Mouse (Mus musculus) liver, embryonic 13.5 days (tissue): ENCODE results near the gene Hsd17b13. TPM values are rescaled to one million over a fixed set of nuclear protein-coding genes. Genes with fewer than 3 reads are reported as not detected.
A peak's percentile ranks its signal among the peaks of the same experiment; 100 is the strongest.
"Not testable (repeated sequence)": the region's sequence is repeated elsewhere in the genome, so short reads cannot be mapped to it uniquely, and the experiment has no call there.

Experiments used
- ATAC-seq: fragments of 200-750 bp; cut with Nextera tagmentation; 2 replicates; pipeline ENCODE4 v1.8.0; 2017; ENCODE audit warnings: low read depth, mild to moderate bottlenecking, moderate number of reproducible peaks, moderate library complexity
- DNase-seq: peaks from one replicate; pipeline ENCODE4 v3.0.0; 2022
- H3K27ac ChIP-seq: fragments of 300-500 bp; sonication (generic); 2 replicates; pipeline ENCODE4 v1.5.1; 2015; ENCODE audit warnings: moderate library complexity, mild to moderate bottlenecking, inconsistent platforms
- H3K27me3 ChIP-seq: fragments of 300-500 bp; sonication (generic); 2 replicates; pipeline ENCODE4 v1.6.1; 2015; ENCODE audit warnings: mild to moderate bottlenecking, inconsistent platforms
- H3K36me3 ChIP-seq: fragments of 300-500 bp; sonication (generic); 2 replicates; pipeline ENCODE4 v1.6.1; 2015; ENCODE audit warnings: mild to moderate bottlenecking, inconsistent platforms
- H3K4me1 ChIP-seq: fragments of 300-500 bp; sonication (generic); replicated peaks from 2 replicates; pipeline ENCODE4 v1.6.1; 2015; ENCODE audit warnings: inconsistent platforms
- H3K4me2 ChIP-seq: fragments of 300-500 bp; sonication (generic); 2 replicates; pipeline ENCODE4 v1.6.1; 2015; ENCODE audit warnings: inconsistent platforms, mild to moderate bottlenecking, moderate library complexity
- H3K4me3 ChIP-seq: fragments of 300-500 bp; sonication (generic); replicated peaks from 2 replicates; pipeline ENCODE4 v1.5.1; 2015; ENCODE audit warnings: mild to moderate bottlenecking, inconsistent platforms
- H3K9ac ChIP-seq: fragments of 300-500 bp; sonication (generic); 2 replicates; pipeline ENCODE4 v1.6.1; 2015; ENCODE audit warnings: mild to moderate bottlenecking, inconsistent platforms
- H3K9me3 ChIP-seq: fragments of 300-500 bp; sonication (generic); replicated peaks from 2 replicates; pipeline ENCODE4 v1.6.1; 2016; ENCODE audit warnings: inconsistent platforms
- WGBS: fragments of 180-500 bp; shearing (Covaris S2); methylation state at CpG from one replicate; pipeline ENCODE4 v1.1.7; 2015; ENCODE audit not compliant: insufficient replicate concordance; 5-methylcytosine and 5-hydroxymethylcytosine counted together
- polyA plus RNA-seq: library from polyadenylated mRNA; unstranded; fragments of >200 nt; fragmentation: Nextera tagmentation; extraction: Ambion mirVana; gene quantifications from 2 replicates; pipeline ENCODE4 v1.2.1, GENCODE M21; 2015

Gene Hsd17b13
- polyA plus RNA-seq, 1 experiment from 2014 or later: 1.9 TPM

GRCm38 (mm10) chr5:103939350-103939652, 37.9 kb downstream of the Hsd17b13 start:
- H3K27me3 ChIP-seq: no peaks in the 10 kb centered on the region
- H3K9me3 ChIP-seq: no peaks in the 10 kb centered on the region
- H3K27ac ChIP-seq: no peak overlapping the region
- DNase-seq: no peak
- no peak overlapping the region for H3K4me2 ChIP-seq
- no peak overlapping the region for H3K9ac ChIP-seq
- WGBS: 66% methylated on average over 7 of the region's 7 CpGs
- no peak overlapping the region for H3K4me3 ChIP-seq
- no peaks in the 10 kb centered on the region for H3K4me1 ChIP-seq
- H3K36me3 ChIP-seq: no peaks in the 10 kb centered on the region
- no peak for ATAC-seq

DNA sequence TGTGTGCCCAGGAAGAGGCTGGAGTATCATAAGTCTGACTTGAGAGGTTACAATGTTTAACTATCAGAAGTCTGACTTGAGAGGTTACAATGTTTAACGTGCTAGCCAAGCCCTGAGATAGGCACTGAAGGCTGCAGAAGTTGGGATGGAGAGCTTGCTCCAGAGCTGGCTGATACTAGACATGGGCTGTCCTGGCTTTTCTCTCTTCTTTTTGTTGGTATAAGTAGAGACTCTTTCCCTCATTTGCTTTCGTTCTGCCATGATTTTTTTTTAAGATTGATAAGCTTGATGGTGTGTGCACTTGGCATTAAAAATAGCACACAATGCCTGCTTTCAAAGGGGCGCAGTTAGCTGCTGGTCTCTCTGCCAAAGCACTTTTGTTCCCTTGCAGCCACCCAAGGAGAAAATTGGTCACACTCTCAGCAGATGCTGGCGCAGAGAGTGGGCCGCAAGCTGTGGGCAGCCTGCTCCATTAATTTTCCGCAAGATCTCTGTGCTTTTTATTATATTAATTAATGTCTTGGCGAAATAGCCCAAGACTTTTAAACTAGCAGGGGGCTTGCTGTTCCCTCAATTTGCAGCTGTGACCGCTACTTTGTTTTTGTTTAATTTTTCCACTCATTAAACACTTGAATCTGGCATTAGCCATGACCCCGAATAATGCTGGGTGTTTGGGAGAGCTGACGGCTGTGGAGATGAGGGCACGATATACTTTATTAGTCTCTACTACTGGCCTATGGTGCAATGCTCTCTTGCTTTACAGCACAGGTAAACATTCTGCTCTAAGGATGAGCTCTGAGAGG, 38.5 kb downstream of the Hsd17b13 start:
- H3K27me3 ChIP-seq: no peaks in the 10 kb centered on the region
- no peaks in the 10 kb centered on the region for H3K4me1 ChIP-seq
- H3K4me3 ChIP-seq: no peak overlapping the region
- no peak overlapping the region for H3K9ac ChIP-seq
- no peak for DNase-seq
- no peaks in the 10 kb centered on the region for H3K36me3 ChIP-seq
- H3K27ac ChIP-seq: no peak overlapping the region
- no peak for ATAC-seq
- WGBS: 67% methylated on average over 11 of the region's 11 CpGs
- no peaks in the 10 kb centered on the region for H3K9me3 ChIP-seq
- no peak overlapping the region for H3K4me2 ChIP-seq

DNA sequence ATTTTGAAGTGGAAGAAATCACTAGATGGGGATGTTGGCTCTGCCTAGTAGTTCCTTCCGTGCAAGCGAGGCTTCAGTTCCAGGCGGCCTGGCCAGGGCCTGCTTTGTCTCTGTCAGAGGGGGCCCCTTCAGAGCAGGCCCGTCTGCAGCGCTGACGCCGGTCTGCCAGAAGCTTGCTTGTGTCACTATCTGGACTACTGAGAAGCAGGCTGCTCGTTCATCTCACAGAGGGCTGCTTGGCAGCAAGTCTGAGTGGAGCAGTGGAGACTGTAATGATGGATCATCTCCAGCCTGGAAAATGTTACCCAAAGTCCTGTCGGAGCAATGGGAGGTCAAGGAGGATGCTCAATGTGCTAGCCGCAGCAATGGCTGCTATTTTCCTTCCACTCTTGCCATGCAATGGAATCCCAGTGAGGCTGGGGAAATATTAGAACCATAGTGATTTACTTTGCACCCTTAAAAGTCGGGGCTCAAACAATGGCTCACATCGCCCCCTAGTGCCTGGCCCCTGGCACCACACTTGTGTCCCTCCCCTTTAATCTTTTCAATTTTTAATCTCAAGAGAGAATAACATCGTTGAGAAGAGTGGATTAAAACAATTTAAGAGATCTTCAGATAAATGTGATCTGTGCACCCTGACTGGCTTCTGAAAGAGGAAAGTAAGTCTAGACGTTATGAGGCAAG, 40.2 kb downstream of the Hsd17b13 start:
- Histone ChIP-seq H3K9ac (no peak overlapping the region), H3K4me3 (no peak overlapping the region), H3K4me1 (no peaks in the 10 kb centered on the region), H3K4me2 (no peak overlapping the region), H3K36me3 (no peaks in the 10 kb centered on the region), H3K27me3 (no peaks in the 10 kb centered on the region), H3K9me3 (no peaks in the 10 kb centered on the region), H3K27ac (no peak overlapping the region)
- DNase-seq (no peak), ATAC-seq (no peak)
- WGBS: 55% methylated on average over 14 of the region's 14 CpGs

DNA sequence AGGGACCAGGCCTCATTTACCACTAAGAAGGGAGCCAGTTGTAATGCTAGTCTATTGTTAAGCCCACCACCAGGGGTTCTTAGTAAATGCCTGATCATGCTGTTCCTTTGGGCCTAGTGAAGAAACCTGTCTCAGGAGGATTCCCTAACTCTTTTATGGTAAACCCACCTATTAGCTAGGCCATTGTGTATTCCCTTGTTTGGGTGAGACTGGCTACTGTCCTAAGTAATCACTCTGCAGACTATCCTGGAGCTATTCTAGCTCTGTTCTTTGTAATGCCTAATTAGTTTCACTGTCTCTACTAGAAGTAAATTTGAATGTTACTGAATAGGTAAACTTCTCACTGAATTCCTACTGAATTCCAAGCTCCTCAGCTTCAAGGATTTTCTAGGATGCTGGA, 45.3 kb downstream of the Hsd17b13 start:
- H3K27me3 ChIP-seq, H3K4me3 ChIP-seq, H3K9me3 ChIP-seq, H3K36me3 ChIP-seq, H3K9ac ChIP-seq, H3K4me2 ChIP-seq, DNase-seq, H3K27ac ChIP-seq, ATAC-seq, H3K4me1 ChIP-seq: not testable (repeated sequence)

DNA sequence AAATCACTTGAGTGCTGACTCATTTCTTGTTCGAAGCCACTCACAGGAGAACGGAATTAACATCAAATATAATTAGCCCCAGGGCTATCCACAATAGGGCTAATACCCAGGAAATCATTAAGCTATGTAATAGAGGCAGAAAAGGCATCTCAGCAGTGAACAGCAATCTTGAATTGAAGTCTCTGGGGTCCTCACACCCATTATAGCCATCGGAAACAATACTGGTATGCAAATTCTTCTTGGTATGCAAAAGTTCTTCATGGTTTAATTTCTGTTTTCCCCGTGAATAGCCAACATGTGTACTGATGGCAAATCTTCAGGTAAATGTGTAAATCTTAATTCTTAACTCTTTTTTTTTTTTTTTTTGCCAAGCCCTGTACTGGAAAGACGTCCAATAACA, 46.7 kb downstream of the Hsd17b13 start:
- 51% methylated on average over 5 of the region's 5 CpGs for WGBS
- Histone ChIP-seq H3K4me3 (no peak overlapping the region), H3K9ac (no peak overlapping the region), H3K27me3 (no peaks in the 10 kb centered on the region), H3K4me1 (peaks cover 3% of the 10 kb centered on the region), H3K4me2 (no peak overlapping the region), H3K9me3 (no peaks in the 10 kb centered on the region), H3K36me3 (no peaks in the 10 kb centered on the region), H3K27ac (no peak overlapping the region)
- no peak for DNase-seq
- ATAC-seq: no peak

DNA sequence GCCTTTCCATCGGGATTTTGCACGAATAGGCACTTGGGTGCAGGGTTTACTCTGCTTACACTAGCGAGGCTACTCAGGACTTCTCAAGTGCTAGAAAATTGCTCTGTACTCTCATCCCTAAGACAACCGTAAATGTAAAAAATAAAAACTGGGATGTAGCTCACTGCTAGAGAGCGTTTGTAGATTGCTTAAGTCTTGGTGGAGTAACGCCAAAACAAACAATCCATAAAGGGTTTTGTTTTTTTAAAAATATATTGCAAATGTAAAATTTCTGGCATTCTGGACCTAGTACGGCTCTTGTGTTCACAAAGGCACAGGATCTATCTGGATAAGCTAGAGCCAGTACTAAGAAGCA, 49.0 kb downstream of the Hsd17b13 start:
- no peaks in the 10 kb centered on the region for H3K9me3 ChIP-seq
- H3K4me2 ChIP-seq: 0 out of 2 replicates have a peak overlapping the region, but pooled peaks have one; percentile 57
- H3K36me3 ChIP-seq: no peaks in the 10 kb centered on the region
- ATAC-seq (no peak), DNase-seq (no peak)
- peaks cover 3% of the 10 kb centered on the region for H3K4me1 ChIP-seq
- no peak overlapping the region for H3K9ac ChIP-seq
- 73% methylated on average over 7 of the region's 7 CpGs for WGBS
- H3K27me3 ChIP-seq: no peaks in the 10 kb centered on the region
- H3K27ac ChIP-seq: no peak overlapping the region
- no peak overlapping the region for H3K4me3 ChIP-seq

GRCm38 (mm10) chr5:103927429-103928195, 49.6 kb downstream of the Hsd17b13 start:
- no peak overlapping the region for H3K9ac ChIP-seq

GRCm38 (mm10) chr5:103926398-103926797, 50.8 kb downstream of the Hsd17b13 start:
- ATAC-seq: no peak
- no peak overlapping the region for H3K9ac ChIP-seq
- no peak overlapping the region for H3K4me3 ChIP-seq
- H3K4me1 ChIP-seq: peaks cover 3% of the 10 kb centered on the region
- no peak overlapping the region for H3K27ac ChIP-seq
- WGBS: 50% methylated on average over 12 of the region's 12 CpGs
- DNase-seq: peak; percentile 34
- H3K27me3 ChIP-seq: no peaks in the 10 kb centered on the region
- H3K4me2 ChIP-seq: no peak overlapping the region
- H3K36me3 ChIP-seq: no peaks in the 10 kb centered on the region
- no peaks in the 10 kb centered on the region for H3K9me3 ChIP-seq

More at GRCm38 (mm10) chr5:103927429-103928195, 49.6 kb downstream of the Hsd17b13 start:
- WGBS: 22% methylated on average over 27 of the region's 27 CpGs
- Histone ChIP-seq H3K4me2 (peak overlapping the region; percentile 57), H3K4me3 (no peak overlapping the region; the same call in 1 of the 2 replicates), H3K36me3 (no peaks in the 10 kb centered on the region), H3K4me1 (peaks cover 3% of the 10 kb centered on the region), H3K27ac (no peak overlapping the region), H3K27me3 (no peaks in the 10 kb centered on the region), H3K9me3 (no peaks in the 10 kb centered on the region)
- peak; percentile 63 for DNase-seq
- peak; percentile 39; the same call in 1 of the 2 replicates for ATAC-seq

- Histone ChIP-seq H3K9me3 (no peaks in the 10 kb centered on the region), H3K27me3 (no peaks in the 10 kb centered on the region), H3K27ac (no peak overlapping the region), H3K36me3 (no peaks in the 10 kb centered on the region), H3K4me2 (no peak overlapping the region), H3K4me1 (peaks cover 3% of the 10 kb centered on the region), H3K4me3 (no peak overlapping the region), H3K9ac (no peak overlapping the region)
- ATAC-seq (no peak), DNase-seq (no peak)
- WGBS: 69% methylated on average over 2 of the region's 2 CpGs
These were observed 53.5 kb downstream of the Hsd17b13 start for GRCm38 (mm10) chr5:103923755-103924154.

GRCm38 (mm10) chr5:103923101-103923500, 54.1 kb downstream of the Hsd17b13 start:
- ATAC-seq (no peak), DNase-seq (no peak)
- WGBS: 63% methylated on average over 6 of the region's 6 CpGs
- no peak overlapping the region for H3K4me2 ChIP-seq
- H3K9me3 ChIP-seq: no peaks in the 10 kb centered on the region
- no peak overlapping the region for H3K4me3 ChIP-seq
- H3K27ac ChIP-seq: no peak overlapping the region
- H3K4me1 ChIP-seq: peaks cover 3% of the 10 kb centered on the region
- H3K36me3 ChIP-seq: no peaks in the 10 kb centered on the region
- H3K9ac ChIP-seq: no peak overlapping the region
- H3K27me3 ChIP-seq: no peaks in the 10 kb centered on the region

- Histone ChIP-seq H3K4me1 (no peaks in the 10 kb centered on the region), H3K9me3 (no peaks in the 10 kb centered on the region), H3K36me3 (no peaks in the 10 kb centered on the region), H3K4me2 (no peak overlapping the region), H3K27me3 (no peaks in the 10 kb centered on the region), H3K9ac (no peak overlapping the region), H3K27ac (no peak overlapping the region), H3K4me3 (no peak overlapping the region)
- WGBS: 59% methylated on average over 5 of the region's 5 CpGs
- ATAC-seq (no peak), DNase-seq (no peak)
These were observed 54.8 kb downstream of the Hsd17b13 start for GRCm38 (mm10) chr5:103922436-103922835.
